Mouse (Mus musculus) right cerebral cortex, postnatal 10 days (tissue): ENCODE results near the gene Krtap21-1.

Source experiments
- DNase-seq, 2 experiments: peaks; one replicate each; pipeline ENCODE4 v3.0.0; 2021; ENCODE audit warnings: low spot score in 2 of 2

Gene Krtap21-1

GRCm38 (mm10) chr16:89403768-89404167 is at the start of gene Krtap21-1:
Krtap21-1 (minus strand) TSS chr16:89403868.
- no peak for DNase-seq

GRCm38 (mm10) chr16:89429586-89429985 is 25.9 kb upstream of the Krtap21-1 start:
- peak; percentile 37 to 45 for DNase-seq

GRCm38 (mm10) chr16:89425310-89425709 is 21.6 kb upstream of the Krtap21-1 start:
- no peak for DNase-seq

- no peak for DNase-seq
Measured at GRCm38 (mm10) chr16:89420011-89420410, 16.3 kb upstream of the Krtap21-1 start, which contains the start of gene Krtap6-2. Krtap6-2 (minus strand) TSS chr16:89420111.

- DNase-seq, result no peak
Measured at GRCm38 (mm10) chr16:89416311-89416710, 12.6 kb upstream of the Krtap21-1 start.

GRCm38 (mm10) chr16:89410345-89411068 is 6.8 kb upstream of the Krtap21-1 start:
- DNase-seq, result no peak

GRCm38 (mm10) chr16:89372734-89373461 is 30.8 kb downstream of the Krtap21-1 start:
- no peak for DNase-seq
